Mouse (Mus musculus): ENCODE measurements around the gene 1700057G04Rik. TPM values are rescaled to one million over a fixed set of nuclear protein-coding genes. Genes with fewer than 3 reads are reported as not detected.

1700057G04Rik gene
- total RNA-seq, 1 experiment, result not detected

- Histone ChIP-seq H3K4me1 (ENCODE audit: control insufficient read depth in 2 of 2, insufficient read depth in 2 of 2, low read length in 2 of 2, poor library complexity in 1 of 2) (no peaks in the 10 kb centered on the region), H3K9ac (ENCODE audit: insufficient read depth, low read depth, low read length, poor library complexity, severe bottlenecking) (no peak overlapping the region), H3K36me3 (ENCODE audit: control insufficient read depth, insufficient read depth, low read length, poor library complexity, severe bottlenecking) (no peaks in the 10 kb centered on the region), H3K27ac (ENCODE audit: insufficient read depth, low read depth, low read length, poor library complexity, severe bottlenecking) (no peak overlapping the region), H3K9me3 (ENCODE audit: control insufficient read depth, insufficient read depth, low read depth, low read length) (no peaks in the 10 kb centered on the region), H3K4me3 (ENCODE audit: insufficient read depth in 1 of 2, low read depth in 1 of 2, low read length in 2 of 2, poor library complexity in 1 of 2, severe bottlenecking in 1 of 2) (no peak overlapping the region)
- no peak for DNase-seq (ENCODE audit: low read depth, low spot score)
- no peak for TF ChIP-seq HCFC1 (IDR thresholded peaks at IDR 0.05; ENCODE audit: borderline replicate concordance, insufficient read depth, low read length)
- no peak for TF ChIP-seq CHD2 (IDR thresholded peaks at IDR 0.05; ENCODE audit: low read depth, low read length)
- no peak for TF ChIP-seq ZNF384 (IDR thresholded peaks at IDR 0.05; ENCODE audit: low read depth, low read length)
- no peak for TF ChIP-seq MAFK (IDR thresholded peaks at IDR 0.05; ENCODE audit: insufficient read depth, low read depth, low read length)
- no peak for TF ChIP-seq ZC3H11A (IDR thresholded peaks at IDR 0.05; ENCODE audit: borderline replicate concordance, low read depth, low read length)
- in situ Hi-C loops (cut with MboI; ENCODE audit: low sequenced_read_pairs in 2 of 2, unreplicated experiment in 2 of 2), result no loop called here
Observed at GRCm38 (mm10) chr9:92363478-92363877, 54.3 kb downstream of the 1700057G04Rik start.

- TF ChIP-seq MAFK (IDR thresholded peaks at IDR 0.05; ENCODE audit: insufficient read depth, low read depth, low read length) (no peak), ZNF384 (IDR thresholded peaks at IDR 0.05; ENCODE audit: low read depth, low read length) (no peak)
- Histone ChIP-seq H3K9me3 (ENCODE audit: control insufficient read depth, insufficient read depth, low read depth, low read length) (no peaks in the 10 kb centered on the region), H3K27ac (ENCODE audit: insufficient read depth, low read depth, low read length, poor library complexity, severe bottlenecking) (no peak overlapping the region), H3K4me1 (ENCODE audit: control insufficient read depth in 2 of 2, insufficient read depth in 2 of 2, low read length in 2 of 2, poor library complexity in 1 of 2) (no peaks in the 10 kb centered on the region), H3K4me3 (ENCODE audit: insufficient read depth in 1 of 2, low read depth in 1 of 2, low read length in 2 of 2, poor library complexity in 1 of 2, severe bottlenecking in 1 of 2) (no peak overlapping the region), H3K36me3 (ENCODE audit: control insufficient read depth, insufficient read depth, low read length, poor library complexity, severe bottlenecking) (no peaks in the 10 kb centered on the region), H3K9ac (ENCODE audit: insufficient read depth, low read depth, low read length, poor library complexity, severe bottlenecking) (no peak overlapping the region)
- in situ Hi-C loops (cut with MboI; ENCODE audit: low sequenced_read_pairs in 2 of 2, unreplicated experiment in 2 of 2), result no loop called here
- no peak for DNase-seq (ENCODE audit: low read depth, low spot score)
Observed at GRCm38 (mm10) chr9:92368920-92369319, 59.7 kb downstream of the 1700057G04Rik start.

- no peaks in the 10 kb centered on the region for H3K4me1 ChIP-seq (ENCODE audit: control insufficient read depth in 2 of 2, insufficient read depth in 2 of 2, low read length in 2 of 2, poor library complexity in 1 of 2)
- in situ Hi-C loops (cut with MboI; ENCODE audit: low sequenced_read_pairs in 2 of 2, unreplicated experiment in 2 of 2), result no loop called here
- H3K9ac ChIP-seq (ENCODE audit: insufficient read depth, low read depth, low read length, poor library complexity, severe bottlenecking), result no peak overlapping the region
- no peaks in the 10 kb centered on the region for H3K9me3 ChIP-seq (ENCODE audit: control insufficient read depth, insufficient read depth, low read depth, low read length)
- no peak overlapping the region for H3K27ac ChIP-seq (ENCODE audit: insufficient read depth, low read depth, low read length, poor library complexity, severe bottlenecking)
- no peak for DNase-seq (ENCODE audit: low read depth, low spot score)
- no peaks in the 10 kb centered on the region for H3K36me3 ChIP-seq (ENCODE audit: control insufficient read depth, insufficient read depth, low read length, poor library complexity, severe bottlenecking)
- H3K4me3 ChIP-seq (ENCODE audit: insufficient read depth in 1 of 2, low read depth in 1 of 2, low read length in 2 of 2, poor library complexity in 1 of 2, severe bottlenecking in 1 of 2), result no peak overlapping the region
- TF ChIP-seq ZNF384 (IDR thresholded peaks at IDR 0.05; ENCODE audit: low read depth, low read length) (no peak), ZC3H11A (IDR thresholded peaks at IDR 0.05; ENCODE audit: borderline replicate concordance, low read depth, low read length) (no peak), HCFC1 (IDR thresholded peaks at IDR 0.05; ENCODE audit: borderline replicate concordance, insufficient read depth, low read length) (no peak), MAFK (IDR thresholded peaks at IDR 0.05; ENCODE audit: insufficient read depth, low read depth, low read length) (no peak), CHD2 (IDR thresholded peaks at IDR 0.05; ENCODE audit: low read depth, low read length) (no peak)
Observed at GRCm38 (mm10) chr9:92373896-92374295, 64.7 kb downstream of the 1700057G04Rik start.

GRCm38 (mm10) chr9:92374705-92375199, 65.6 kb downstream of the 1700057G04Rik start:
- Histone ChIP-seq H3K27ac (ENCODE audit: insufficient read depth, low read depth, low read length, poor library complexity, severe bottlenecking) (no peak overlapping the region), H3K9ac (ENCODE audit: insufficient read depth, low read depth, low read length, poor library complexity, severe bottlenecking) (no peak overlapping the region), H3K4me1 (ENCODE audit: control insufficient read depth in 2 of 2, insufficient read depth in 2 of 2, low read length in 2 of 2, poor library complexity in 1 of 2) (no peaks in the 10 kb centered on the region), H3K9me3 (ENCODE audit: control insufficient read depth, insufficient read depth, low read depth, low read length) (no peaks in the 10 kb centered on the region), H3K36me3 (ENCODE audit: control insufficient read depth, insufficient read depth, low read length, poor library complexity, severe bottlenecking) (no peaks in the 10 kb centered on the region), H3K4me3 (ENCODE audit: insufficient read depth in 1 of 2, low read depth in 1 of 2, low read length in 2 of 2, poor library complexity in 1 of 2, severe bottlenecking in 1 of 2) (no peak overlapping the region)
- in situ Hi-C loops (cut with MboI; ENCODE audit: low sequenced_read_pairs in 2 of 2, unreplicated experiment in 2 of 2), result no loop called here
- TF ChIP-seq MAFK (IDR thresholded peaks at IDR 0.05; ENCODE audit: insufficient read depth, low read depth, low read length), result no peak
- no peak for TF ChIP-seq HCFC1 (IDR thresholded peaks at IDR 0.05; ENCODE audit: borderline replicate concordance, insufficient read depth, low read length)
- TF ChIP-seq ZNF384 (IDR thresholded peaks at IDR 0.05; ENCODE audit: low read depth, low read length), result no peak
- no peak for TF ChIP-seq ZC3H11A (IDR thresholded peaks at IDR 0.05; ENCODE audit: borderline replicate concordance, low read depth, low read length)
- no peak for TF ChIP-seq CHD2 (IDR thresholded peaks at IDR 0.05; ENCODE audit: low read depth, low read length)
- no peak for DNase-seq (ENCODE audit: low read depth, low spot score)

- Histone ChIP-seq H3K27ac (ENCODE audit: insufficient read depth, low read depth, low read length, poor library complexity, severe bottlenecking) (no peak overlapping the region), H3K9me3 (ENCODE audit: control insufficient read depth, insufficient read depth, low read depth, low read length) (no peaks in the 10 kb centered on the region), H3K4me3 (ENCODE audit: insufficient read depth in 1 of 2, low read depth in 1 of 2, low read length in 2 of 2, poor library complexity in 1 of 2, severe bottlenecking in 1 of 2) (no peak overlapping the region), H3K4me1 (ENCODE audit: control insufficient read depth in 2 of 2, insufficient read depth in 2 of 2, low read length in 2 of 2, poor library complexity in 1 of 2) (no peaks in the 10 kb centered on the region), H3K9ac (ENCODE audit: insufficient read depth, low read depth, low read length, poor library complexity, severe bottlenecking) (no peak overlapping the region), H3K36me3 (ENCODE audit: control insufficient read depth, insufficient read depth, low read length, poor library complexity, severe bottlenecking) (no peaks in the 10 kb centered on the region)
- no peak for TF ChIP-seq HCFC1 (IDR thresholded peaks at IDR 0.05; ENCODE audit: borderline replicate concordance, insufficient read depth, low read length)
- TF ChIP-seq CHD2 (IDR thresholded peaks at IDR 0.05; ENCODE audit: low read depth, low read length), result no peak
- no peak for TF ChIP-seq MAFK (IDR thresholded peaks at IDR 0.05; ENCODE audit: insufficient read depth, low read depth, low read length)
- TF ChIP-seq ZC3H11A (IDR thresholded peaks at IDR 0.05; ENCODE audit: borderline replicate concordance, low read depth, low read length), result no peak
- TF ChIP-seq ZNF384 (IDR thresholded peaks at IDR 0.05; ENCODE audit: low read depth, low read length), result no peak
- in situ Hi-C loops (cut with MboI; ENCODE audit: low sequenced_read_pairs in 2 of 2, unreplicated experiment in 2 of 2), result no loop called here
- no peak for DNase-seq (ENCODE audit: low read depth, low spot score)
Observed at GRCm38 (mm10) chr9:92375378-92375777, 66.2 kb downstream of the 1700057G04Rik start.

All from ES-E14 (cell line).